Mouse (Mus musculus) heart, postnatal 36 days (tissue): ENCODE measurements around the gene Vmn2r68. TPM values are rescaled to one million over a fixed set of nuclear protein-coding genes. Genes with fewer than 3 reads are reported as not detected.

Experiments used
- DNase-seq, 2 experiments: peaks; one replicate each; pipeline ENCODE4 v3.0.0; 2021 to 2022
- intact Hi-C: fragments of 180-260 bp; cut with DNase I; formaldehyde crosslinking; loops from one replicate; pipeline ENCODE4 v1.15.1; 2025
- total RNA-seq, 2 experiments: library from RNA; stranded (reverse); gene quantifications; 2 replicates each; pipeline ENCODE4 v1.2.3; 2021

Vmn2r68 gene
- total RNA-seq = not detected

GRCm38 (mm10) chr7:85237683-85238082 lies at the start of gene Vmn2r68:
TSS of gene Vmn2r68 (minus strand) at chr7:85237783.
- DNase-seq = no peak
- intact Hi-C loops = no loop called here

Other genes with a start within 250 kb of the Vmn2r68 start
- not detected for gene Vmn2r66, start 225.5 kb downstream of the Vmn2r68 start, total RNA-seq
- not detected for gene Vmn2r67, start 81.8 kb downstream of the Vmn2r68 start, total RNA-seq
- gene Vmn2r69, start 178.1 kb upstream of the Vmn2r68 start, total RNA-seq = not detected